Mouse (Mus musculus) midbrain, embryonic 15.5 days (tissue): ENCODE measurements at regions not wholly inside any gene's neighbourhood (a gene's known extent, or its start where the extent isn't known, plus 50 kb on each side); places are given as distances from the start of the nearest gene placed in this dataset.
A peak's percentile ranks its signal among the peaks of the same experiment; 100 is the strongest.

Experiments
- ATAC-seq: fragments of 200-750 bp; cut with Nextera tagmentation; replicated peaks from 2 replicates; pipeline ENCODE4 v1.8.0; 2017; ENCODE audit warnings: moderate TSS enrichment
- H3K27ac ChIP-seq: fragments of 300-500 bp; sonication (generic); 2 replicates; pipeline ENCODE4 v1.5.1; 2015; ENCODE audit warnings: mild to moderate bottlenecking, inconsistent platforms
- H3K27me3 ChIP-seq: fragments of 300-500 bp; sonication (generic); replicated peaks from 2 replicates; pipeline ENCODE4 v1.6.1; 2015; ENCODE audit warnings: inconsistent platforms
- H3K36me3 ChIP-seq: fragments of 300-500 bp; sonication (generic); replicated peaks from 2 replicates; pipeline ENCODE4 v1.6.1; 2015; ENCODE audit warnings: inconsistent platforms
- H3K4me1 ChIP-seq: fragments of 300-500 bp; sonication (generic); 2 replicates; pipeline ENCODE4 v1.6.1; 2015; ENCODE audit warnings: inconsistent platforms
- H3K4me2 ChIP-seq: fragments of 300-500 bp; sonication (generic); 2 replicates; pipeline ENCODE4 v1.6.1; 2015; ENCODE audit warnings: inconsistent platforms, mild to moderate bottlenecking, moderate library complexity
- H3K4me3 ChIP-seq: fragments of 300-500 bp; sonication (generic); 2 replicates; pipeline ENCODE4 v1.5.1; 2015; ENCODE audit warnings: mild to moderate bottlenecking, inconsistent platforms
- H3K9ac ChIP-seq: fragments of 300-500 bp; sonication (generic); 2 replicates; pipeline ENCODE4 v1.6.1; 2015; ENCODE audit warnings: mild to moderate bottlenecking, inconsistent platforms
- H3K9me3 ChIP-seq: fragments of 300-500 bp; sonication (generic); 2 replicates; pipeline ENCODE4 v1.6.1; 2016; ENCODE audit warnings: inconsistent platforms
- WGBS: fragments of 180-500 bp; shearing (Covaris S2); methylation state at CpG from one replicate; pipeline ENCODE4 v1.1.7; 2015; ENCODE audit warnings: mixed read lengths; 5-methylcytosine and 5-hydroxymethylcytosine counted together

DNA sequence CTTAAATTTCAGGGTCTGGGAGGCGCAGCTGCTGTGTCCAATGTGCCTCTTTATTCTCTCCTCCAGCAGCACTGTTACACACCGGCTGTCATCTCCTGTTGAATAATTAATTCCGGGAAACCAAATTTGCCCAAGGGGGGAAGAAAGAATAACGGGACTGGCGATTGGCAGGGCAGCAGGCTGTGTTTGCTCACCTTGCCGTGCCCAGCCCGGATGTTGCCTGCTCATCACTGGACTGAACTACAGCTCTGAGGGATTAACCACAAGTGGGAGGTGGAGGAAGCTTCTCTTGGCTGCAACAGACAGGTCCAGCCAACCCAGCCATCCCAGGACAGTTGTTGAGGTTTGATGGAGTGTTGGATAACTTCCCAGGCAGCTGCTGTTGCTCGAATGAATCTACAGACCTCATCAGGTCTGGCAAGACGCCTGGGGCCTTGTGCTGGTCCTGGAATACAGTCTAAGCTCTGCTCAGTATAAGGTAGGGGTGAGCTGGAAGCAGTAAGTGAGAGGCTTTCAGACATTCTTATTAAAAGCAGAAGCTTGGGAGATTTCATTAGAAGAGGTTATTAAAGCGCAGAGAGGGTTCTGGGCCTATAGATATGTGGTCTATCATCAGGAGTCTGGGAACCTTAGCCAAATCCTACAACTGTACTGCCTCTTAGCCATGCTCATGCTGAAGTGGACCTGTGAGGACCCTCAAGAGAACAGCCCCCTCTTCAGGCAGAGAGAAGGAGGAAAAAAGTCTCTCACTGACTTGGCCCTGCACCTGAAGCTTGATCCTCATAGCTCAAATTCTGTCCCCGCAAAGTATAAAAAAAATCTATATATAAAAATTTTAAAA is 291.8 kb downstream of the Il20rb start:
- Histone ChIP-seq H3K36me3 (no peaks in the 10 kb centered on the region), H3K4me2 (no peak overlapping the region), H3K27me3 (no peaks in the 10 kb centered on the region), H3K9me3 (no peaks in the 10 kb centered on the region), H3K27ac (peak overlapping the region; percentile 50), H3K4me3 (no peak overlapping the region), H3K9ac (no peak overlapping the region), H3K4me1 (peaks cover 5% of the 10 kb centered on the region)
- 48% methylated on average over 11 of the region's 11 CpGs for WGBS
- ATAC-seq: peak; percentile 65; the same call in 1 of the 2 replicates

DNA sequence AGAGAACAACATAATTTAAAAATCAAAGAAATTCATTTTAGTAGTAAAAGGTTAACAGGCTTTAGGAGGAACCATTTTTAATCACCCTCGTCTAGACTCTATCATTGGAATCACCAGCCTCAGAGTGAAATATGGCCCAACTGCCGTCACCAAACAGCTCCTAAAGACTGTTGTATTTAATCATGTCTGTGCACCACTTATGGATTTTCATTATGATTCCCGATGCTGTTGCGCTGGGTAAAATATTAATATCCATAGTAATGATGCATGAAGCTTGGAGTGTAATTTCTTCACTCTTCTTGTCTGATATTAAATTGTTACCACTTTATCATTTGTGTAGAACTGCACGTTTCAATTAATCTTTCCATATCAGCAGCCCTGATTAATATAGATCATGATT is 292.4 kb downstream of the Il20rb start:
- H3K27me3 ChIP-seq: no peaks in the 10 kb centered on the region
- ATAC-seq: no peak
- 57% methylated on average over 5 of the region's 5 CpGs for WGBS
- H3K9me3 ChIP-seq: no peaks in the 10 kb centered on the region
- H3K4me3 ChIP-seq: no peak overlapping the region
- no peaks in the 10 kb centered on the region for H3K36me3 ChIP-seq
- H3K9ac ChIP-seq: no peak overlapping the region
- peaks cover 5% of the 10 kb centered on the region for H3K4me1 ChIP-seq
- 0 out of 2 replicates have a peak overlapping the region, but pooled peaks have one; percentile 50 for H3K27ac ChIP-seq
- H3K4me2 ChIP-seq: no peak overlapping the region

DNA sequence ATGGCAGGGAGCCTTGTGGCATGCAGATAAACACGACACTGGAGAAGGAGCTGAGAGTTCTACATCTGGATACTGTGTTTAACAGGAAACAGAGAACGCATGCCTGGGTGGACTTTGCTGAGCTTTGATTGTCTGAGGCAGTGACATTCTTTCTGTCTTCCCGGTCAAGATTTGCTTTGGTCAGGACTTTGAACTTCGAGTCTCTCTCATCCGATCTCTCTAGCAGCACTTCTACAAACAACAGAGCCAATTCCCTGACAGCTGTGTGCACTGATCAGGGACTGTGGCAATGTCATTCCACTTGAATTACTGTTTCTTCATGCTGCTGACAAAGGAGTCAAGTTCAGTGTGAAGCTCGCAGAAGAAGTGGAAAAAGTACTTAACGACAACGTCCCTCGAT is 302.5 kb downstream of the Il20rb start:
- H3K9ac ChIP-seq: no peak overlapping the region
- H3K36me3 ChIP-seq: no peaks in the 10 kb centered on the region
- no peak overlapping the region for H3K27ac ChIP-seq
- no peaks in the 10 kb centered on the region for H3K4me1 ChIP-seq
- H3K27me3 ChIP-seq: no peaks in the 10 kb centered on the region
- no peak overlapping the region for H3K4me3 ChIP-seq
- WGBS: 59% methylated on average over 9 of the region's 9 CpGs
- no peak for ATAC-seq
- no peaks in the 10 kb centered on the region for H3K9me3 ChIP-seq
- no peak overlapping the region for H3K4me2 ChIP-seq

DNA sequence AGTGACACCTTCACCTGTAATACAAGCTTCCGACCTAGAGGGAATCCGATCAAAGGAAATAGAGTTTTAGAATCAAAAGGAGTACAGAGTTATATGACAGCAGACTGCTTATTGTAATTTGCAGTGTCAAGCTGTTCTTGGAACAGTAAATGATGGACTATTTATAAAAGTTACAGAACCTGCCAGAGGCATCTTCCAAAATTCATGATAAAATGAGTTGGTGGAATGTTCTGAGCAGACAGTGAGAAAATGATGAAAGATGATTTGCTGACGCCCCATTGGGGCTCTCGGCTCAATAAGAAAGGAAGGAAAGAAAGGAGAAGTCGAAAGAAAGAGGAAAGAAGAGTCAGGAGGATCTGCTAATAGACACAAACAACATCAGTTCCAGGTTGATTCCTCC is 300.3 kb upstream of the Sox14 start:
- H3K27me3 ChIP-seq: no peaks in the 10 kb centered on the region
- no peaks in the 10 kb centered on the region for H3K9me3 ChIP-seq
- ATAC-seq: no peak
- no peak overlapping the region for H3K4me2 ChIP-seq
- no peaks in the 10 kb centered on the region for H3K4me1 ChIP-seq
- H3K4me3 ChIP-seq: no peak overlapping the region
- 88% methylated on average over 5 of the region's 5 CpGs for WGBS
- H3K36me3 ChIP-seq: no peaks in the 10 kb centered on the region
- H3K27ac ChIP-seq: no peak overlapping the region
- no peak overlapping the region for H3K9ac ChIP-seq

DNA sequence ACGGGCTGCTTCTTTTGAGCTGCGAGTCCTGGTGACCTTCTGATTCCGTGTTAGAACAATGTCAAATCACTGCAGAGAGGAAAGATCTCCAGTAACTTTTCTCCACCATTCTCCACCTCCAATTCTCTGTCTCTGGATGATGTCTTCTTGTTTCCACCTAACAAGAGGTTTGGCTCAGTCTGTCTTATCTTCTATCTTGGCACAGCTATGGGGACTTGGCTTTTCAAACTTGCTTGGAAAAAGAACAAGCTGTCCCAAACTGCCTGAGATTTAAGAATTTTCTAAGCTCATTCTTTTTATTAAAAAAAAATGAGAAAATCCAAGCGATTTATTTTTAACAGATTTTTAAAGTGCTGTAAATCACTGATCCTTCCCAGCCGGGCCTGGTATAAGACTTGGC is 290.3 kb upstream of the Sox14 start:
- no peak overlapping the region for H3K9ac ChIP-seq
- no peaks in the 10 kb centered on the region for H3K9me3 ChIP-seq
- no peak overlapping the region for H3K4me2 ChIP-seq
- no peak for ATAC-seq
- WGBS: 88% methylated on average over 5 of the region's 5 CpGs
- no peak overlapping the region for H3K27ac ChIP-seq
- H3K4me3 ChIP-seq: no peak overlapping the region
- H3K4me1 ChIP-seq: no peaks in the 10 kb centered on the region
- H3K27me3 ChIP-seq: no peaks in the 10 kb centered on the region
- H3K36me3 ChIP-seq: no peaks in the 10 kb centered on the region

DNA sequence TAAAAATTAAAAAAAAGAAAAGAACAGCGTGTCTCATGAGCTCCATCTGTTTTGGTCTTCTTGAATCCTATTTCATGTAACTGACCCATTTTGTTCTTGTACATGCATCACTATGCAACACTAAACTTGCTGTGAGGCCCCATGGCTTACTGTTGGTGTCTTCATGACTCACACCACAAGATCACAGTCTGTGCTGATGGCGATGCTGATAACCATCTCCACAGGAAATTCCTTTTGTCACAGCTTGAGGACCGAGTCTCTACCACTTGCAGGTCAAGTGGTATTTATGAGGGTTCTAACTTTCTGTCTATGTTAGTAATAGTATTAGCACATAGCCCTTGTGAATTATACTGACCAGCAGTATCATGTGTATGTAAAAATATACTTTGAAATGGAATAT is 286.0 kb upstream of the Sox14 start:
- H3K9me3 ChIP-seq: no peaks in the 10 kb centered on the region
- H3K27me3 ChIP-seq: no peaks in the 10 kb centered on the region
- H3K4me1 ChIP-seq: no peaks in the 10 kb centered on the region
- 89% methylated on average over 3 of the region's 3 CpGs for WGBS
- H3K9ac ChIP-seq: no peak overlapping the region
- no peak for ATAC-seq
- no peak overlapping the region for H3K27ac ChIP-seq
- H3K4me3 ChIP-seq: no peak overlapping the region
- no peak overlapping the region for H3K4me2 ChIP-seq
- no peaks in the 10 kb centered on the region for H3K36me3 ChIP-seq
